Mouse (Mus musculus): ENCODE results near the gene Olfr694. TPM values are rescaled to one million over a fixed set of nuclear protein-coding genes. Genes with fewer than 3 reads are reported as not detected.
A peak's percentile ranks its signal among the peaks of the same experiment; 100 is the strongest.

The Olfr694 gene
- polyA plus RNA-seq, 1 experiment, result not detected

GRCm38 (mm10) chr7:106649774-106650173 is 41.8 kb downstream of the Olfr694 start:
- TF ChIP-seq EP300 (IDR thresholded peaks at IDR 0.05; ENCODE audit: insufficient read depth, low read depth, low read length) (no peak), CTCF (IDR thresholded peaks at IDR 0.05; ENCODE audit: low read depth, low read length) (no peak), POLR2A (IDR thresholded peaks at IDR 0.05; ENCODE audit: insufficient read depth, low read length) (no peak)

DNA sequence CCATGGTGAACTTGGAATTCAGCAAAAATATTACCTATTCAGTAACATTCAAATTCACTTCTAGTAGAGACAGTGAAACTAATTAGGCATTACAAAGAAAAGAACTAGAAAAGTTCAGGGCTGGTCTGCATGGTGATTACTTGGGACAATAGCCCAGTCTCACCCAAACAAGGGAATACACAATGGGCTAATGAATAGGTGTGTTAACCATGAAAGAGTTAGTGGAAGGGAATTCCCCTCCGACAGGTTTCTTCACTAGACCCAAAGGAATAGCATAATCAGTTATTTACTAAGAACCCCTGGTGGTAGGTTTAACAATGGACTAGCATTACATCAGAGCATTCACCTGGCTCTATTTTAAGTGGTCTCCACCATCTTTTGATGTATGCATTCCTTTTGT is 46.4 kb downstream of the Olfr694 start:
- peaks cover 8% of the 10 kb centered on the region for H3K4me1 ChIP-seq (ENCODE audit: control insufficient read depth, insufficient read depth, low read length)
- H3K4me3 ChIP-seq (ENCODE audit: low read depth, low read length), result no peak overlapping the region
- no peak overlapping the region for H3K9ac ChIP-seq (ENCODE audit: low read depth, poor library complexity, severe bottlenecking)
- H3K27ac ChIP-seq (ENCODE audit: insufficient read depth, low read length), result no peak overlapping the region
- peaks cover 9% of the 10 kb centered on the region for H3K9me3 ChIP-seq (replicated peaks; ENCODE audit: control insufficient read depth, insufficient read depth, low read length, poor library complexity, severe bottlenecking)
- no peaks in the 10 kb centered on the region for H3K27me3 ChIP-seq (ENCODE audit: control insufficient read depth, insufficient read depth, low read length, poor library complexity, severe bottlenecking)
- no peaks in the 10 kb centered on the region for H3K36me3 ChIP-seq (ENCODE audit: control insufficient read depth, insufficient read depth, low read length, poor library complexity, severe bottlenecking)
- no peak for TF ChIP-seq POLR2A (IDR thresholded peaks at IDR 0.05; ENCODE audit: insufficient read depth, low read length)
- TF ChIP-seq EP300 (IDR thresholded peaks at IDR 0.05; ENCODE audit: insufficient read depth, low read depth, low read length), result 0 out of 2 replicates have a peak, but pooled peaks have one; percentile 17

More at GRCm38 (mm10) chr7:106649774-106650173, 41.8 kb downstream of the Olfr694 start:
- H3K4me1 ChIP-seq (ENCODE audit: control insufficient read depth, insufficient read depth, low read length), result peaks cover 5% of the 10 kb centered on the region
- H3K27ac ChIP-seq (ENCODE audit: insufficient read depth, low read length), result no peak overlapping the region
- no peaks in the 10 kb centered on the region for H3K36me3 ChIP-seq (ENCODE audit: control insufficient read depth, insufficient read depth, low read length, poor library complexity, severe bottlenecking)
- H3K9me3 ChIP-seq (replicated peaks; ENCODE audit: control insufficient read depth, insufficient read depth, low read length, poor library complexity, severe bottlenecking), result peaks cover 9% of the 10 kb centered on the region
- no peak overlapping the region for H3K9ac ChIP-seq (ENCODE audit: low read depth, poor library complexity, severe bottlenecking)
- H3K4me3 ChIP-seq (ENCODE audit: low read depth, low read length), result no peak overlapping the region
- H3K27me3 ChIP-seq (ENCODE audit: control insufficient read depth, insufficient read depth, low read length, poor library complexity, severe bottlenecking), result no peaks in the 10 kb centered on the region

GRCm38 (mm10) chr7:106644222-106644870 is 47.3 kb downstream of the Olfr694 start:
- H3K27me3 ChIP-seq (ENCODE audit: control insufficient read depth, insufficient read depth, low read length, poor library complexity, severe bottlenecking), result no peaks in the 10 kb centered on the region
- H3K27ac ChIP-seq (ENCODE audit: insufficient read depth, low read length), result peak overlapping the region; percentile 85
- peaks cover 9% of the 10 kb centered on the region for H3K9me3 ChIP-seq (replicated peaks; ENCODE audit: control insufficient read depth, insufficient read depth, low read length, poor library complexity, severe bottlenecking)
- no peak overlapping the region for H3K9ac ChIP-seq (ENCODE audit: low read depth, poor library complexity, severe bottlenecking)
- TF ChIP-seq POLR2A (IDR thresholded peaks at IDR 0.05; ENCODE audit: insufficient read depth, low read length) (no peak), EP300 (IDR thresholded peaks at IDR 0.05; ENCODE audit: insufficient read depth, low read depth, low read length) (no peak), CTCF (IDR thresholded peaks at IDR 0.05; ENCODE audit: low read depth, low read length) (no peak)
- H3K4me3 ChIP-seq (ENCODE audit: low read depth, low read length), result no peak overlapping the region
- H3K36me3 ChIP-seq (ENCODE audit: control insufficient read depth, insufficient read depth, low read length, poor library complexity, severe bottlenecking), result no peaks in the 10 kb centered on the region
- peaks cover 8% of the 10 kb centered on the region for H3K4me1 ChIP-seq (ENCODE audit: control insufficient read depth, insufficient read depth, low read length)

DNA sequence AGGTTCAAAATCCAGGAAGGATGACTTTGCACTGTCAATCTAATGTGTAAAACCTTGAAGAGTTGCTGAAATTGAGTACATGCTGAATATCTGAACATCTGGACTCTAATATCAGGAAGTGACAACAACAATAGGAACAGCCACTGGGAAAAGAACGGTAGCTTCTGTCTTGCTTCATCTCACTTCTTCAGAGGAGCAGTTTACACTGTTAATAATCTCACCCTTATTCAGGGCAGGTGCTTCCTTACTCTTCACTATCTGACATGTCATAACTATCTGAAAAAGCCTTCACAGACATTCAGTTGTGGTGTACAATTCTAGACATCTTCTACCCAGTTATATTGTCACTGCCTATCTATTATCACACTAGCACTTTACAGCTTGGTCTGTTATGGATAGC is 50.8 kb downstream of the Olfr694 start:
- Histone ChIP-seq H3K36me3 (ENCODE audit: control insufficient read depth, insufficient read depth, low read length, poor library complexity, severe bottlenecking) (no peaks in the 10 kb centered on the region), H3K4me1 (ENCODE audit: control insufficient read depth, insufficient read depth, low read length) (peaks cover 3% of the 10 kb centered on the region), H3K4me3 (ENCODE audit: low read depth, low read length) (no peak overlapping the region), H3K9ac (ENCODE audit: low read depth, poor library complexity, severe bottlenecking) (no peak overlapping the region), H3K27ac (ENCODE audit: insufficient read depth, low read length) (no peak overlapping the region), H3K27me3 (ENCODE audit: control insufficient read depth, insufficient read depth, low read length, poor library complexity, severe bottlenecking) (no peaks in the 10 kb centered on the region), H3K9me3 (replicated peaks; ENCODE audit: control insufficient read depth, insufficient read depth, low read length, poor library complexity, severe bottlenecking) (no peaks in the 10 kb centered on the region)
- TF ChIP-seq CTCF (IDR thresholded peaks at IDR 0.05; ENCODE audit: low read depth, low read length) (no peak), EP300 (IDR thresholded peaks at IDR 0.05; ENCODE audit: insufficient read depth, low read depth, low read length) (no peak), POLR2A (IDR thresholded peaks at IDR 0.05; ENCODE audit: insufficient read depth, low read length) (no peak)

DNA sequence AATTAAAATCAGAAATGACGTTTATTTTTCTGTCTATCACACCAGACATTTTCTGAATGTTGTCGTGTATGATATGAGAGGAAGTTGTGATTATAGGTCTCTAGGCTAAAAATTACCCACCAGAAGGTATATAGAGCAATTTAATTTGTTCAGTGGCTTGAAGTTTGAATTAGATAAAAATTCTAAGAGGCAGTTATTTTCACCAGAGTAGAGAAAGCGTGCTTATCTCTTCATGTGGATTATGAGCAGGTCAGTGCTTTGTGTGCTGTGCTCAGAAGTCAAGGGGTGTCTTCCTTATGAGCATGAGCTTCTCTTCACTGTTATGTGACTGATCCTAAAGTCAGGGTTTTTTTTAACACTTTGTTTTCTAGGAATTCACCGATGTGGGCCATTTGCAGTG is 56.1 kb downstream of the Olfr694 start:
- H3K27ac ChIP-seq (ENCODE audit: insufficient read depth, low read length), result no peak overlapping the region
- no peak overlapping the region for H3K4me3 ChIP-seq (ENCODE audit: low read depth, low read length)
- no peak overlapping the region for H3K9ac ChIP-seq (ENCODE audit: low read depth, poor library complexity, severe bottlenecking)
- no peaks in the 10 kb centered on the region for H3K4me1 ChIP-seq (ENCODE audit: control insufficient read depth, insufficient read depth, low read length)
- TF ChIP-seq CTCF (IDR thresholded peaks at IDR 0.05; ENCODE audit: low read depth, low read length) (no peak), EP300 (IDR thresholded peaks at IDR 0.05; ENCODE audit: insufficient read depth, low read depth, low read length) (no peak), POLR2A (IDR thresholded peaks at IDR 0.05; ENCODE audit: insufficient read depth, low read length) (no peak)
- H3K9me3 ChIP-seq (replicated peaks; ENCODE audit: control insufficient read depth, insufficient read depth, low read length, poor library complexity, severe bottlenecking), result no peaks in the 10 kb centered on the region
- no peaks in the 10 kb centered on the region for H3K36me3 ChIP-seq (ENCODE audit: control insufficient read depth, insufficient read depth, low read length, poor library complexity, severe bottlenecking)
- no peaks in the 10 kb centered on the region for H3K27me3 ChIP-seq (ENCODE audit: control insufficient read depth, insufficient read depth, low read length, poor library complexity, severe bottlenecking)

Other genes starting within 250 kb of the Olfr694 start
- gene Olfr693, start 11.2 kb downstream of the Olfr694 start, polyA plus RNA-seq (2011; ENCODE audit: insufficient read depth, insufficient read length, low read depth, missing spikeins), result not detected in 2 replicates
- not detected in 2 replicates for gene Olfr695, start 24.6 kb upstream of the Olfr694 start, polyA plus RNA-seq (2011; ENCODE audit: insufficient read depth, insufficient read length, low read depth, missing spikeins)
- gene Olfr697, start 50.6 kb upstream of the Olfr694 start, polyA plus RNA-seq (2011; ENCODE audit: insufficient read depth, insufficient read length, low read depth, missing spikeins), result not detected in 2 replicates
- not detected in 2 replicates for gene Olfr698, start 63.6 kb upstream of the Olfr694 start, polyA plus RNA-seq (2011; ENCODE audit: insufficient read depth, insufficient read length, low read depth, missing spikeins)
- not detected in 2 replicates for gene Olfr699, start 101.4 kb upstream of the Olfr694 start, polyA plus RNA-seq (2011; ENCODE audit: insufficient read depth, insufficient read length, low read depth, missing spikeins)
- not detected in 2 replicates for gene Olfr700, start 117.0 kb upstream of the Olfr694 start, polyA plus RNA-seq (2011; ENCODE audit: insufficient read depth, insufficient read length, low read depth, missing spikeins)
- not detected in 2 replicates for gene Olfr701, start 122.3 kb upstream of the Olfr694 start, polyA plus RNA-seq (2011; ENCODE audit: insufficient read depth, insufficient read length, low read depth, missing spikeins)
- gene Olfr702, start 142.1 kb upstream of the Olfr694 start, polyA plus RNA-seq (2011; ENCODE audit: insufficient read depth, insufficient read length, low read depth, missing spikeins), result not detected in 2 replicates
- gene Olfr703, start 151.5 kb upstream of the Olfr694 start, polyA plus RNA-seq (2011; ENCODE audit: insufficient read depth, insufficient read length, low read depth, missing spikeins), result not detected in 2 replicates
- gene Olfr704, start 171.4 kb upstream of the Olfr694 start, polyA plus RNA-seq (2011; ENCODE audit: insufficient read depth, insufficient read length, low read depth, missing spikeins), result not detected in 2 replicates
- not detected in 2 replicates for gene Olfr705, start 185.1 kb upstream of the Olfr694 start, polyA plus RNA-seq (2011; ENCODE audit: insufficient read depth, insufficient read length, low read depth, missing spikeins)
- not detected in 2 replicates for gene Olfr706, start 196.3 kb upstream of the Olfr694 start, polyA plus RNA-seq (2011; ENCODE audit: insufficient read depth, insufficient read length, low read depth, missing spikeins)
- gene Olfr707, start 209.4 kb upstream of the Olfr694 start, polyA plus RNA-seq (2011; ENCODE audit: insufficient read depth, insufficient read length, low read depth, missing spikeins), result not detected in 2 replicates
- not detected in 2 replicates for gene Olfr1532-ps1, start 216.2 kb upstream of the Olfr694 start, polyA plus RNA-seq (2011; ENCODE audit: insufficient read depth, insufficient read length, low read depth, missing spikeins)
- not detected in 2 replicates for gene Olfr709-ps1, start 240.4 kb upstream of the Olfr694 start, polyA plus RNA-seq (2011; ENCODE audit: insufficient read depth, insufficient read length, low read depth, missing spikeins)

All from ES-Bruce4 (cell line).